In genomic region chr6:91727361-91727760, GRCm38 (mm10) we compare ENCODE assay signal across 12 mouse cellular contexts. TPM values are rescaled to one million over a fixed set of nuclear protein-coding genes. Genes with fewer than 3 reads are reported as not detected.
DNase-seq lines count a peak whose midpoint lies in the region; ATAC-seq and TF ChIP-seq lines count a peak whose summit lies in the region.
"Had no signal": no experiment of that assay in that cellular context is flagged by ENCODE, and none has a peak within 500 bp of the region (broad histone marks: within the 10 kb centered on the region; RNA-seq: fewer than 3 reads in every experiment).

No protein-coding gene starts in this region.

- intact Hi-C loops in heart, postnatal 25 days (cut with DNase I) = no loop called here
- intact Hi-C loops in heart, postnatal 14 days (cut with DNase I) = no loop called here
- intact Hi-C loops in left cerebral cortex, postnatal 36 days (cut with DNase I) = no loop called here

- WGBS in heart, embryonic 10.5 days = 78% methylated on average over 1 of the region's 1 CpGs
- 86% methylated on average over 1 of the region's 1 CpGs for WGBS in midbrain, embryonic 13.5 days
- 100% methylated on average over 1 of the region's 1 CpGs for WGBS in midbrain, embryonic 11.5 days
- WGBS in stomach, postnatal 0 days = 36% methylated on average over 1 of the region's 1 CpGs
- 88% methylated on average over 1 of the region's 1 CpGs for WGBS in limb, embryonic 10.5 days

- peaks cover 26% of the 10 kb centered on the region for H3K4me1 ChIP-seq in heart, embryonic 10.5 days
- peaks cover 44% of the 10 kb centered on the region for H3K4me1 ChIP-seq in midbrain, embryonic 13.5 days (replicated peaks)
- H3K4me1 ChIP-seq in midbrain, embryonic 11.5 days (ENCODE audit: control insufficient read depth, insufficient read depth, low read length) = peaks cover 24% of the 10 kb centered on the region
- peaks cover 14% of the 10 kb centered on the region; the same call in 1 of the 2 replicates for H3K4me1 ChIP-seq in stomach, postnatal 0 days (replicated peaks; ENCODE audit: control insufficient read depth, insufficient read depth)
- H3K4me1 ChIP-seq in limb, embryonic 10.5 days = peaks cover 27% of the 10 kb centered on the region

- peak overlapping the region; percentile 47; the same call in 1 of the 2 replicates for H3K27ac ChIP-seq in heart, embryonic 10.5 days
- H3K27ac ChIP-seq in midbrain, embryonic 13.5 days = 0 out of 2 replicates have a peak overlapping the region, but pooled peaks have one; percentile 14
- H3K27ac ChIP-seq in midbrain, embryonic 11.5 days (ENCODE audit: low read depth, low read length) = no peak overlapping the region
- no peak overlapping the region for H3K27ac ChIP-seq in stomach, postnatal 0 days (replicated peaks)
- H3K27ac ChIP-seq in limb, embryonic 10.5 days = no peak overlapping the region
- H3K27ac ChIP-seq: forebrain, embryonic 15.5 days; hindbrain, embryonic 15.5 days; neural tube, embryonic 15.5 days had no signal

- no peaks in the 10 kb centered on the region for H3K27me3 ChIP-seq in heart, embryonic 10.5 days (ENCODE audit: insufficient read depth, poor library complexity, severe bottlenecking)
- H3K27me3 ChIP-seq in midbrain, embryonic 13.5 days = no peaks in the 10 kb centered on the region
- no peaks in the 10 kb centered on the region for H3K27me3 ChIP-seq in midbrain, embryonic 11.5 days (ENCODE audit: control insufficient read depth, insufficient read depth, low read length)
- H3K27me3 ChIP-seq in stomach, postnatal 0 days (ENCODE audit: control insufficient read depth, insufficient read depth, low read length) = no peaks in the 10 kb centered on the region
- no peaks in the 10 kb centered on the region for H3K27me3 ChIP-seq in limb, embryonic 10.5 days (ENCODE audit: low read depth, poor library complexity, severe bottlenecking)
- H3K27me3 ChIP-seq: forebrain, embryonic 15.5 days; hindbrain, embryonic 15.5 days; neural tube, embryonic 15.5 days had no signal

- no peak for TF ChIP-seq CTCF in stomach, postnatal 0 days (IDR thresholded peaks at IDR 0.05; ENCODE audit: low read depth)

- no peak for ATAC-seq in midbrain, embryonic 13.5 days
- no peak for ATAC-seq in midbrain, embryonic 11.5 days (ENCODE audit: low FRiP score)
- ATAC-seq in stomach, postnatal 0 days (ENCODE audit: low FRiP score, low TSS enrichment) = no peak
- ATAC-seq: activated CD4-positive, CD25-positive, alpha-beta regulatory T cell, adult 4 months; forebrain, embryonic 15.5 days had no signal

- no peak for TF ChIP-seq EP300 in stomach, postnatal 0 days (optimal IDR thresholded peaks at IDR 0.05)

- no peak overlapping the region for H3K4me3 ChIP-seq in heart, embryonic 10.5 days
- no peak overlapping the region for H3K4me3 ChIP-seq in midbrain, embryonic 13.5 days (replicated peaks)
- H3K4me3 ChIP-seq in midbrain, embryonic 11.5 days (ENCODE audit: low read depth, low read length) = no peak overlapping the region
- H3K4me3 ChIP-seq in stomach, postnatal 0 days (ENCODE audit: low read depth, low read length) = no peak overlapping the region
- no peak overlapping the region for H3K4me3 ChIP-seq in limb, embryonic 10.5 days
- H3K4me3 ChIP-seq: forebrain, embryonic 15.5 days; hindbrain, embryonic 15.5 days; neural tube, embryonic 15.5 days had no signal

- no peaks in the 10 kb centered on the region for H3K9me3 ChIP-seq in heart, embryonic 10.5 days
- no peaks in the 10 kb centered on the region for H3K9me3 ChIP-seq in midbrain, embryonic 13.5 days
- no peaks in the 10 kb centered on the region for H3K9me3 ChIP-seq in midbrain, embryonic 11.5 days (ENCODE audit: control insufficient read depth, low read length)
- H3K9me3 ChIP-seq in stomach, postnatal 0 days (ENCODE audit: control insufficient read depth, low read length) = no peaks in the 10 kb centered on the region
- no peaks in the 10 kb centered on the region for H3K9me3 ChIP-seq in limb, embryonic 10.5 days (replicated peaks)
- H3K9me3 ChIP-seq: forebrain, embryonic 15.5 days; hindbrain, embryonic 15.5 days; neural tube, embryonic 15.5 days had no signal

- H3K36me3 ChIP-seq in heart, embryonic 10.5 days = peaks cover 96% of the 10 kb centered on the region
- peaks cover 72% of the 10 kb centered on the region for H3K36me3 ChIP-seq in midbrain, embryonic 13.5 days
- peaks cover 9% of the 10 kb centered on the region for H3K36me3 ChIP-seq in midbrain, embryonic 11.5 days (ENCODE audit: control insufficient read depth, insufficient read depth, low read length)
- peaks cover 35% of the 10 kb centered on the region; the same call in 1 of the 2 replicates for H3K36me3 ChIP-seq in stomach, postnatal 0 days (ENCODE audit: control insufficient read depth, insufficient read depth, low read length)
- H3K36me3 ChIP-seq in limb, embryonic 10.5 days = peaks cover 92% of the 10 kb centered on the region

- no peak for DNase-seq in heart, embryonic 10.5 days (ENCODE audit: low spot score)
- no peak for DNase-seq in heart, postnatal 25 days (ENCODE audit: low spot score)
- no peak for DNase-seq in midbrain, embryonic 11.5 days (ENCODE audit: low spot score, missing footprints)
- DNase-seq in heart, postnatal 14 days = peak; percentile 41 to 60
- DNase-seq in stomach, postnatal 0 days (ENCODE audit: low spot score) = peak; percentile 45
- no peak for DNase-seq in limb, embryonic 10.5 days (ENCODE audit: low spot score)
- DNase-seq in left cerebral cortex, postnatal 36 days (ENCODE audit: low spot score in 2 of 2) = no peak

- no peak overlapping the region for H3K4me2 ChIP-seq in midbrain, embryonic 13.5 days (replicated peaks)
- H3K4me2 ChIP-seq in midbrain, embryonic 11.5 days = no peak overlapping the region
- H3K4me2 ChIP-seq in stomach, postnatal 0 days (replicated peaks; ENCODE audit: low read depth) = no peak overlapping the region
- H3K4me2 ChIP-seq: forebrain, embryonic 15.5 days; hindbrain, embryonic 15.5 days; neural tube, embryonic 15.5 days had no signal

- no peak overlapping the region for H3K9ac ChIP-seq in midbrain, embryonic 13.5 days (replicated peaks)
- no peak overlapping the region for H3K9ac ChIP-seq in midbrain, embryonic 11.5 days (ENCODE audit: low read length)
- no peak overlapping the region for H3K9ac ChIP-seq in stomach, postnatal 0 days (ENCODE audit: low read length)
- H3K9ac ChIP-seq: forebrain, embryonic 15.5 days; hindbrain, embryonic 15.5 days; neural tube, embryonic 15.5 days had no signal

RNA-seq across cellular contexts. Expression of gene Slc6a6, which starts 43.5 kb away (rescaled TPM):
- polyA plus RNA-seq in heart, embryonic 10.5 days (2016; fragmentation: Nextera tagmentation; extraction: Ambion mirVana) = 56.6 and 69.3 TPM in 2 replicates
- total RNA-seq in heart, postnatal 25 days (2021) = 100 to 1,000 TPM in 1 of 2 experiments, 10 to 100 TPM in 1; 85.0 to 102 TPM
- 84.4 and 89.8 TPM in 2 replicates for polyA plus RNA-seq in midbrain, embryonic 13.5 days (2015; fragmentation: Nextera tagmentation; extraction: Ambion mirVana)
- 43.6 and 45.6 TPM in 2 replicates for polyA plus RNA-seq in midbrain, embryonic 11.5 days (2014; fragmentation: Nextera tagmentation; extraction: Ambion mirVana)
- total RNA-seq in heart, postnatal 14 days (2021) = 100 to 1,000 TPM; 117 to 145 TPM
- polyA plus RNA-seq in stomach, postnatal 0 days (2015; fragmentation: Nextera tagmentation; extraction: Ambion mirVana) = 55.3 and 66.5 TPM in 2 replicates
- polyA plus RNA-seq in limb, embryonic 10.5 days (2016; fragmentation: Nextera tagmentation; extraction: Ambion mirVana) = 45.0 and 49.7 TPM in 2 replicates
- 100 to 1,000 TPM; 120 to 170 TPM for total RNA-seq in left cerebral cortex, postnatal 36 days (2021)

Comparison
In these comparisons a context has a peak if more than half of its experiments do, and no peak if none do; other contexts are left out.
1. DNase-seq: peak in heart, postnatal 14 days (2 of 2) and stomach, postnatal 0 days (single experiment); none in heart, embryonic 10.5 days (single experiment), heart, postnatal 25 days (single experiment), midbrain, embryonic 11.5 days (single experiment), limb, embryonic 10.5 days (single experiment) and left cerebral cortex, postnatal 36 days (0 of 2).
2. H3K27ac ChIP-seq: peak in heart, embryonic 10.5 days (single experiment) and midbrain, embryonic 13.5 days (single experiment); none in midbrain, embryonic 11.5 days (single experiment), stomach, postnatal 0 days (single experiment) and limb, embryonic 10.5 days (single experiment).